Mouse (Mus musculus): ENCODE measurements at regions not wholly inside any gene's neighbourhood (a gene's known extent, or its start where the extent isn't known, plus 50 kb on each side); places are given as distances from the start of the nearest gene placed in this dataset.
A peak's percentile ranks its signal among the peaks of the same experiment; 100 is the strongest.
"Not testable (repeated sequence)": the region's sequence is repeated elsewhere in the genome, so short reads cannot be mapped to it uniquely, and the experiment has no call there.

- WGBS (ENCODE audit: insufficient replicate concordance): 58% methylated on average over 3 of the region's 3 CpGs
- Histone ChIP-seq H3K4me1 (replicated peaks) (no peaks in the 10 kb centered on the region), H3K27ac (replicated peaks) (0 out of 2 replicates have a peak overlapping the region, but pooled peaks have one; percentile 7)
Measured at GRCm38 (mm10) chr4:38334529-38335149, 1115.5 kb upstream of the 1700009N14Rik start.

GRCm38 (mm10) chr4:38335156-38335555, 1114.9 kb upstream of the 1700009N14Rik start:
- ATAC-seq (ENCODE audit: insufficient read depth): peak; percentile 57
- 22% methylated on average over 1 of the region's 1 CpGs for WGBS (ENCODE audit: insufficient replicate concordance)
- 0 out of 2 replicates have a peak overlapping the region, but pooled peaks have one; percentile 51 for H3K27ac ChIP-seq (replicated peaks)
- H3K4me1 ChIP-seq (replicated peaks): no peaks in the 10 kb centered on the region
- H3K27me3 ChIP-seq: no peaks in the 10 kb centered on the region
- H3K9me3 ChIP-seq (replicated peaks): no peaks in the 10 kb centered on the region
- H3K4me2 ChIP-seq: no peak overlapping the region
- H3K4me3 ChIP-seq (replicated peaks): no peak overlapping the region
- H3K36me3 ChIP-seq (replicated peaks): no peaks in the 10 kb centered on the region
- no peak overlapping the region for H3K9ac ChIP-seq

More at GRCm38 (mm10) chr4:38334529-38335149, 1115.5 kb upstream of the 1700009N14Rik start:
- Histone ChIP-seq H3K4me3 (replicated peaks) (no peak overlapping the region), H3K36me3 (replicated peaks) (no peaks in the 10 kb centered on the region), H3K4me2 (no peak overlapping the region), H3K9ac (no peak overlapping the region), H3K9me3 (replicated peaks) (no peaks in the 10 kb centered on the region), H3K27me3 (no peaks in the 10 kb centered on the region)
- peak; percentile 95 for ATAC-seq (ENCODE audit: insufficient read depth)

GRCm38 (mm10) chr4:38371047-38371446, 1079.0 kb upstream of the 1700009N14Rik start:
- 39% methylated on average over 1 of the region's 1 CpGs for WGBS (ENCODE audit: insufficient replicate concordance)
- no peak overlapping the region for H3K4me2 ChIP-seq
- no peaks in the 10 kb centered on the region for H3K27me3 ChIP-seq
- no peak overlapping the region for H3K9ac ChIP-seq
- ATAC-seq (ENCODE audit: insufficient read depth): no peak
- no peaks in the 10 kb centered on the region for H3K4me1 ChIP-seq (replicated peaks)
- no peak overlapping the region for H3K27ac ChIP-seq (replicated peaks)
- no peak overlapping the region for H3K4me3 ChIP-seq (replicated peaks)
- H3K9me3 ChIP-seq (replicated peaks): no peaks in the 10 kb centered on the region
- H3K36me3 ChIP-seq (replicated peaks): no peaks in the 10 kb centered on the region

GRCm38 (mm10) chr4:38381916-38382315, 1068.2 kb upstream of the 1700009N14Rik start:
- Histone ChIP-seq H3K4me3 (replicated peaks) (no peak overlapping the region), H3K27me3 (no peaks in the 10 kb centered on the region), H3K27ac (replicated peaks) (no peak overlapping the region), H3K4me2 (no peak overlapping the region), H3K4me1 (replicated peaks) (no peaks in the 10 kb centered on the region), H3K9me3 (replicated peaks) (no peaks in the 10 kb centered on the region), H3K9ac (no peak overlapping the region), H3K36me3 (replicated peaks) (no peaks in the 10 kb centered on the region)
- 19% methylated on average over 3 of the region's 3 CpGs for WGBS (ENCODE audit: insufficient replicate concordance)
- ATAC-seq (ENCODE audit: insufficient read depth): no peak

- H3K4me1 ChIP-seq (replicated peaks): no peaks in the 10 kb centered on the region
- H3K36me3 ChIP-seq (replicated peaks): no peaks in the 10 kb centered on the region
- no peak for ATAC-seq (ENCODE audit: insufficient read depth)
- H3K27me3 ChIP-seq: no peaks in the 10 kb centered on the region
- no peaks in the 10 kb centered on the region for H3K9me3 ChIP-seq (replicated peaks)
- no peak overlapping the region for H3K9ac ChIP-seq
- no peak overlapping the region for H3K4me3 ChIP-seq (replicated peaks)
- no peak overlapping the region for H3K4me2 ChIP-seq
- no peak overlapping the region for H3K27ac ChIP-seq (replicated peaks)
Measured at GRCm38 (mm10) chr4:38396635-38397034, 1053.5 kb upstream of the 1700009N14Rik start.

GRCm38 (mm10) chr4:38435326-38435725, 1014.8 kb upstream of the 1700009N14Rik start:
- not testable (repeated sequence) for H3K9ac ChIP-seq; H3K4me2 ChIP-seq; ATAC-seq (ENCODE audit: insufficient read depth); H3K9me3 ChIP-seq (replicated peaks); H3K4me3 ChIP-seq (replicated peaks); H3K27ac ChIP-seq (replicated peaks); H3K27me3 ChIP-seq; H3K4me1 ChIP-seq (replicated peaks); H3K36me3 ChIP-seq (replicated peaks)

- no peaks in the 10 kb centered on the region for H3K36me3 ChIP-seq (replicated peaks)
- H3K4me3 ChIP-seq (replicated peaks): no peak overlapping the region
- H3K4me1 ChIP-seq (replicated peaks): no peaks in the 10 kb centered on the region
- no peaks in the 10 kb centered on the region for H3K9me3 ChIP-seq (replicated peaks)
- no peak overlapping the region for H3K27ac ChIP-seq (replicated peaks)
- no peak overlapping the region for H3K9ac ChIP-seq
- no peak overlapping the region for H3K4me2 ChIP-seq
- ATAC-seq (ENCODE audit: insufficient read depth): peak; percentile 70
- no peaks in the 10 kb centered on the region for H3K27me3 ChIP-seq
Measured at GRCm38 (mm10) chr4:38461473-38462194, 988.5 kb upstream of the 1700009N14Rik start.

- no peak overlapping the region for H3K4me2 ChIP-seq
- H3K27me3 ChIP-seq: no peaks in the 10 kb centered on the region
- no peaks in the 10 kb centered on the region for H3K9me3 ChIP-seq (replicated peaks)
- WGBS (ENCODE audit: insufficient replicate concordance): 51% methylated on average over 2 of the region's 2 CpGs
- no peak overlapping the region for H3K4me3 ChIP-seq (replicated peaks)
- no peaks in the 10 kb centered on the region for H3K36me3 ChIP-seq (replicated peaks)
- H3K4me1 ChIP-seq (replicated peaks): no peaks in the 10 kb centered on the region
- H3K27ac ChIP-seq (replicated peaks): no peak overlapping the region
- no peak for ATAC-seq (ENCODE audit: insufficient read depth)
- no peak overlapping the region for H3K9ac ChIP-seq
Measured at GRCm38 (mm10) chr4:38498271-38498670, 951.8 kb upstream of the 1700009N14Rik start.

DNA sequence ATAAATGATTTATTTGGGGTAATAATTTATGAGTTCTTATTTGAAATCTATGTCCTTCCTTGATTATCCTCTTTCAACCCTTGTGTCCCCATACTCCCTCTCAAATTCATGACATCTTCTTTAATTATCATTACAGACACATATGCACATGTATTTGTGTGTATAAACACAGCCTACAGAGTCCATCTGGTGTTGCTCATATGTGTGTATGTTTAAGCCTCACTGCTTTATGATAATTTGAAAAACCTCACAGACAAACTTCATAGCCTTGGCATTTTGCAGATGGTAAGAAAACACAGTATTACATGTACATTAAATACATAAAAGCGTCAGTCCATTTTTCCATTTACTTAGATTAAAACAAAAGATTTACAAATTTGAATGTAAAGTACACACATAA, 944.2 kb upstream of the 1700009N14Rik start:
- Histone ChIP-seq H3K4me2 (no peak overlapping the region), H3K27ac (replicated peaks) (no peak overlapping the region), H3K9me3 (replicated peaks) (no peaks in the 10 kb centered on the region), H3K9ac (no peak overlapping the region), H3K4me3 (replicated peaks) (no peak overlapping the region), H3K27me3 (no peaks in the 10 kb centered on the region), H3K4me1 (replicated peaks) (no peaks in the 10 kb centered on the region), H3K36me3 (replicated peaks) (no peaks in the 10 kb centered on the region)
- no peak for ATAC-seq (ENCODE audit: insufficient read depth)
- 71% methylated on average over 1 of the region's 1 CpGs for WGBS (ENCODE audit: insufficient replicate concordance)

DNA sequence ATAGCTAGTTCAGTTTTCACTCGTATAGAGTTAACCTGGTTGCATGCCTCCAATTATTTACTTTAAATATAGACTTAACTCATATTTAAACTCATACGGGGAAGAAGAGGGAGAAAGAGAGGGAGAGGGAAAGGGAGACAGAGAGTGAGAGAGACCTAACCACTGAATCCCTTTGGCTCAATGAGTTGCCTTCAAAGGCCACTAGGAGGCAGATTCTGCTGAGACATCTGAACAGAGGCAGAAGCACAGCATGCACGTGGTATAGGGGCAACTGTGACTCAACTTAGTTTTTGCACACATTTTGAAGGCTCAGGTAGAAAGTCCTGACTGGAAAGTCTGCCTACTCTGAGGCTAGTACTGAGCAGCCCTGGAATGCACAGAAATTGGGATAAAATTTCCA, 942.9 kb upstream of the 1700009N14Rik start:
- Histone ChIP-seq H3K27me3 (no peaks in the 10 kb centered on the region), H3K27ac (replicated peaks) (no peak overlapping the region), H3K36me3 (replicated peaks) (no peaks in the 10 kb centered on the region), H3K9ac (no peak overlapping the region), H3K4me1 (replicated peaks) (no peaks in the 10 kb centered on the region), H3K4me3 (replicated peaks) (no peak overlapping the region), H3K4me2 (no peak overlapping the region), H3K9me3 (replicated peaks) (no peaks in the 10 kb centered on the region)
- no peak for ATAC-seq (ENCODE audit: insufficient read depth)
- WGBS (ENCODE audit: insufficient replicate concordance): 57% methylated on average over 3 of the region's 3 CpGs

- no peak overlapping the region for H3K9ac ChIP-seq
- H3K4me1 ChIP-seq (replicated peaks): no peaks in the 10 kb centered on the region
- H3K27me3 ChIP-seq: no peaks in the 10 kb centered on the region
- WGBS (ENCODE audit: insufficient replicate concordance): 53% methylated on average over 3 of the region's 3 CpGs
- ATAC-seq (ENCODE audit: insufficient read depth): no peak
- no peak overlapping the region for H3K27ac ChIP-seq (replicated peaks)
- H3K36me3 ChIP-seq (replicated peaks): no peaks in the 10 kb centered on the region
- no peak overlapping the region for H3K4me3 ChIP-seq (replicated peaks)
- no peaks in the 10 kb centered on the region for H3K9me3 ChIP-seq (replicated peaks)
- H3K4me2 ChIP-seq: no peak overlapping the region
Measured at GRCm38 (mm10) chr4:38519108-38519507, 931.0 kb upstream of the 1700009N14Rik start.
